Mouse (Mus musculus): ENCODE measurements around the gene Emsy. TPM values are rescaled to one million over a fixed set of nuclear protein-coding genes. Genes with fewer than 3 reads are reported as not detected.

Gene Emsy
- 10 to 100 TPM; 28.6 to 32.5 TPM for total RNA-seq (2021)
- long read RNA-seq, experiment 1, partial matches to known transcripts: 1 of 1 reads
- long read RNA-seq, experiment 1, other reads (novel, unspliced or antisense): 0 of 1 reads
- long read RNA-seq, experiment 2: 0 reads

GRCm38 (mm10) chr7:98656531-98657221, at the start of gene Emsy:
Gene Emsy, minus strand, starts transcription at chr7:98656783.
- DNase-seq (ENCODE audit: low spot score in 2 of 2): peak; percentile 82 to 84

- no peak for DNase-seq (ENCODE audit: low spot score in 2 of 2)
These were observed 47.7 kb upstream of the Emsy start for GRCm38 (mm10) chr7:98704276-98704675.

GRCm38 (mm10) chr7:98703365-98703881, 46.8 kb upstream of the Emsy start:
- peak; percentile 43 to 48 for DNase-seq (ENCODE audit: low spot score in 2 of 2)

GRCm38 (mm10) chr7:98702283-98703240, 46.0 kb upstream of the Emsy start, which contains the start of gene Thap12:
Gene Thap12, plus strand, starts transcription at chr7:98703103.
- peak; percentile 99 for DNase-seq (ENCODE audit: low spot score in 2 of 2)

- DNase-seq (ENCODE audit: low spot score in 2 of 2): no peak
These were observed 45.2 kb upstream of the Emsy start for GRCm38 (mm10) chr7:98701771-98702170.

GRCm38 (mm10) chr7:98698590-98698989, 42.0 kb upstream of the Emsy start:
- DNase-seq (ENCODE audit: low spot score in 2 of 2): no peak

- DNase-seq (ENCODE audit: low spot score in 2 of 2): no peak
These were observed 41.5 kb upstream of the Emsy start for GRCm38 (mm10) chr7:98698041-98698440.

- DNase-seq (ENCODE audit: low spot score in 2 of 2): no peak
These were observed 40.9 kb upstream of the Emsy start for GRCm38 (mm10) chr7:98697496-98697895.

GRCm38 (mm10) chr7:98694046-98694445, 37.5 kb upstream of the Emsy start:
- no peak for DNase-seq (ENCODE audit: low spot score in 2 of 2)

- DNase-seq (ENCODE audit: low spot score in 2 of 2): no peak
These were observed 36.4 kb upstream of the Emsy start for GRCm38 (mm10) chr7:98692761-98693546.

- no peak for DNase-seq (ENCODE audit: low spot score in 2 of 2)
These were observed 34.2 kb upstream of the Emsy start for GRCm38 (mm10) chr7:98690831-98691230.

GRCm38 (mm10) chr7:98690126-98690525, 33.5 kb upstream of the Emsy start:
- DNase-seq (ENCODE audit: low spot score in 2 of 2): no peak

GRCm38 (mm10) chr7:98685895-98686294, 29.3 kb upstream of the Emsy start:
- DNase-seq (ENCODE audit: low spot score in 2 of 2): no peak

- no peak for DNase-seq (ENCODE audit: low spot score in 2 of 2)
These were observed 26.2 kb upstream of the Emsy start for GRCm38 (mm10) chr7:98682821-98683220.

- DNase-seq (ENCODE audit: low spot score in 2 of 2): no peak
These were observed 24.1 kb upstream of the Emsy start for GRCm38 (mm10) chr7:98680691-98681090.

- DNase-seq (ENCODE audit: low spot score in 2 of 2): no peak
These were observed 21.9 kb upstream of the Emsy start for GRCm38 (mm10) chr7:98678441-98678840.

GRCm38 (mm10) chr7:98677511-98677910, 20.9 kb upstream of the Emsy start:
- no peak for DNase-seq (ENCODE audit: low spot score in 2 of 2)

GRCm38 (mm10) chr7:98674344-98674743, 17.8 kb upstream of the Emsy start:
- DNase-seq (ENCODE audit: low spot score in 2 of 2): no peak

- no peak for DNase-seq (ENCODE audit: low spot score in 2 of 2)
These were observed 15.8 kb upstream of the Emsy start for GRCm38 (mm10) chr7:98672241-98672955.

GRCm38 (mm10) chr7:98671416-98671815, 14.8 kb upstream of the Emsy start:
- no peak for DNase-seq (ENCODE audit: low spot score in 2 of 2)
